Mouse (Mus musculus): ENCODE measurements around the gene Mbnl2. TPM values are rescaled to one million over a fixed set of nuclear protein-coding genes. Genes with fewer than 3 reads are reported as not detected.

Gene Mbnl2
- polyA plus RNA-seq, 1 experiment from 2014 or later: 94.4 TPM

DNA sequence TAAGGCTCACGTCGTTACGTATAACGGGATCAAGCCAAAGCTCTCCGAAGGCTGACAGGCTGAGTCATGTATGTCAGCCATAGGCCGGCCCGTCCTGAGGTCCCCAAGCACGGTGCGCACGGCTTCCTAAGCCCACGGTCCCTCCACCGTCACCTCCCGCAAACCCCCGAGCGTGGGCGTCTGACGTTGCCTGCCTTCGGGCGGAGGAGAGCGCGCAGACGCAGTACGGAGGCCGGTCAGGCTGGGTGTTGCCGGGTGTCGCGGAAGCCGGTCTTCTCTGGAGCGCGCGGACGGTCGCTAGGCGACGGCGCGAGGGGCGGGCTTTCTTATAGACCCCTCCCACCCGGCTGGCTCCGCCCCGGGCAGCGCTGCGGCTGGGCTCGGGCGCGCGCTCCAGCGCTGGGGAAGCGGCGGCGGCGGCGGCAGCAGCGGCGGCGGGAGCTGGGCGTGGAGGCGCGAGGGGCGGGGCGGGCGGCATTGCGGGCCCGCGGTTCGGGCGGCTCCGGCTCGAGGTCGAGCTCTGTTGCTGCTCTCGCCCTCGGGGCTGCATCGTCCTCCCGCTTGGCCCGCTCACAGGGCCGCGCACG lies 202.6 kb downstream of the Mbnl2 start, which contains the start of gene Rap2a:
Gene Rap2a, plus strand, starts transcription at position 463 of the 587 bp plus-strand sequence.
- H3K4me3 ChIP-seq (ENCODE audit: low read depth, low read length): peak within 1 kb of the TSS; percentile 82
- peak within 1 kb of the TSS; percentile 86 for H3K9ac ChIP-seq (ENCODE audit: low read depth, low read length)
- no peaks in the 10 kb centered on the region for H3K27me3 ChIP-seq (replicated peaks; ENCODE audit: control insufficient read depth, insufficient read depth, low read length)
- WGBS: under 1% methylated on average over 78 of the region's 78 CpGs
- H3K9me3 ChIP-seq (ENCODE audit: control insufficient read depth): no peaks in the 10 kb centered on the region
- peaks cover 2% of the 10 kb centered on the region; the same call in 1 of the 2 replicates for H3K4me1 ChIP-seq (replicated peaks; ENCODE audit: control insufficient read depth, insufficient read depth, low read length)
- no peaks in the 10 kb centered on the region for H3K36me3 ChIP-seq (ENCODE audit: control insufficient read depth, insufficient read depth)
- H3K27ac ChIP-seq (ENCODE audit: low read depth, low read length): peak within 1 kb of the TSS; percentile 98
- peak; percentile 91 for ATAC-seq
- H3K4me2 ChIP-seq (replicated peaks; ENCODE audit: low read depth): peak within 1 kb of the TSS; percentile 95
- TF ChIP-seq CTCF (IDR thresholded peaks at IDR 0.05; ENCODE audit: low read depth): no peak

DNA sequence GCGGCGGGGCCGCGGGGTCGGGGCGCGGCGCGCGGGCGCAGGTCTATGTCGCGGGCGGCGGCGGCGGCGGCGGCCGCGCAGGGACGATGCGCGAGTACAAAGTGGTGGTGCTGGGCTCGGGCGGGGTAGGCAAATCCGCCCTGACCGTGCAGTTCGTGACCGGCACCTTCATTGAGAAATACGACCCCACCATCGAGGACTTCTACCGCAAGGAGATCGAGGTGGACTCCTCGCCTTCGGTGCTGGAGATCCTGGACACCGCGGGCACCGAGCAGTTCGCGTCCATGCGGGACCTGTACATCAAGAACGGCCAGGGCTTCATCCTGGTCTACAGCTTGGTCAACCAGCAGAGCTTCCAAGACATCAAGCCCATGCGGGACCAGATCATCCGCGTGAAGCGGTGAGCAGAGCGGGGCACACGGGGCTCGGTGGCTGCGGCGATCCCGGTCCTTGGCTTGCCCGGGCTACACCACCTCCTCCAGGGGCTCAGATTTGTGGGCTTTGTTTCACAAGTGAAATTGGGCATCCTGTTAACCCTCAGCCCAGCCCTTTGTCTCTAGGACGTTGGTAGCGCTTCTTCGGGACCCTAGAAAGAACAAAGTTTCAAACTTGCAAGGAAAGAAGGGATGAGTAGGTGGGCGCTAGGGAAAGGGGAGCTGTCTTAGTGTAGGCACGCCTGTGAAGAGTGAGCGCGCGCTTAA lies 203.3 kb downstream of the Mbnl2 start:
- H3K27ac ChIP-seq (ENCODE audit: low read depth, low read length): peak overlapping the region; percentile 98
- no peaks in the 10 kb centered on the region for H3K36me3 ChIP-seq (ENCODE audit: control insufficient read depth, insufficient read depth)
- H3K9ac ChIP-seq (ENCODE audit: low read depth, low read length): peak overlapping the region; percentile 86
- H3K9me3 ChIP-seq (ENCODE audit: control insufficient read depth): no peaks in the 10 kb centered on the region
- H3K4me1 ChIP-seq (replicated peaks; ENCODE audit: control insufficient read depth, insufficient read depth, low read length): peaks cover 2% of the 10 kb centered on the region; the same call in 1 of the 2 replicates
- ATAC-seq: peak; percentile 22
- H3K4me2 ChIP-seq (replicated peaks; ENCODE audit: low read depth): peak overlapping the region; percentile 95
- H3K27me3 ChIP-seq (replicated peaks; ENCODE audit: control insufficient read depth, insufficient read depth, low read length): no peaks in the 10 kb centered on the region
- TF ChIP-seq CTCF (IDR thresholded peaks at IDR 0.05; ENCODE audit: low read depth): no peak
- H3K4me3 ChIP-seq (ENCODE audit: low read depth, low read length): peak overlapping the region; percentile 82
- WGBS: under 1% methylated on average over 62 of the region's 62 CpGs

DNA sequence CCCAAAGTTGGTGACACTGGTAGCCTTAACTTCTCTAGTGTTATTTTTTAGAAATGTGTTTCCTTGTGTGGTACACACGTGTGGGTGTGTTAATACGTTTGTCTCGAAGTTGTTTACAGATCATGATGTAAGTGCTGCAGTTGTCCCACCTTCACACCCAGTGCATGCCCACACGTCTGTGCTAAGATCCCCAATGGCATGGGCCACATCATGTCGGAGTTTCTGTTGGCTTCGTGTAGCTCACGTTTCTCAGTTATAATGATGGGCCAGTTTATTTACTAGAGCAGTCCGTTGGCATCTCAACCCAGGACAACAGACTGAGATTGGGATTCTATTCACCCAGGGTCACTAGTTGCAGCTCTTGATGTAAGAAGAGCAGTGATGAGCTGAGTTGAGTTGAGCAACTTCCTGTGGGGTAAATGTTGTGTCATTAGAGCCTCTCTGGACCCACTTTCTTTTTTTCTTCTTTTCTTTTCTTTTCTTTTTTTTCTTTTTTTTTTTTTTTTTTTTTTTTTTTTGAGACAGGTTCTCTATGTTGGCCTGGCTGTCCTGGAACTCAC lies 205.0 kb downstream of the Mbnl2 start:
- H3K4me1 ChIP-seq (replicated peaks; ENCODE audit: control insufficient read depth, insufficient read depth, low read length): peaks cover 2% of the 10 kb centered on the region; the same call in 1 of the 2 replicates
- no peak overlapping the region for H3K9ac ChIP-seq (ENCODE audit: low read depth, low read length)
- H3K4me3 ChIP-seq (ENCODE audit: low read depth, low read length): peak overlapping the region; percentile 82
- H3K36me3 ChIP-seq (ENCODE audit: control insufficient read depth, insufficient read depth): no peaks in the 10 kb centered on the region
- no peak overlapping the region for H3K27ac ChIP-seq (ENCODE audit: low read depth, low read length)
- 72% methylated on average over 8 of the region's 8 CpGs for WGBS
- peak overlapping the region; percentile 41 for H3K4me2 ChIP-seq (replicated peaks; ENCODE audit: low read depth)
- ATAC-seq: no peak
- TF ChIP-seq CTCF (IDR thresholded peaks at IDR 0.05; ENCODE audit: low read depth): no peak
- H3K27me3 ChIP-seq (replicated peaks; ENCODE audit: control insufficient read depth, insufficient read depth, low read length): no peaks in the 10 kb centered on the region
- no peaks in the 10 kb centered on the region for H3K9me3 ChIP-seq (ENCODE audit: control insufficient read depth)

GRCm38 (mm10) chr14:120480927-120481326 lies 205.5 kb downstream of the Mbnl2 start:
- TF ChIP-seq CTCF (IDR thresholded peaks at IDR 0.05; ENCODE audit: low read depth): no peak
- H3K27me3 ChIP-seq (replicated peaks; ENCODE audit: control insufficient read depth, insufficient read depth, low read length): no peaks in the 10 kb centered on the region
- WGBS: 89% methylated on average over 4 of the region's 4 CpGs
- H3K9me3 ChIP-seq (ENCODE audit: control insufficient read depth): no peaks in the 10 kb centered on the region
- H3K9ac ChIP-seq (ENCODE audit: low read depth, low read length): no peak overlapping the region
- H3K27ac ChIP-seq (ENCODE audit: low read depth, low read length): no peak overlapping the region
- no peak overlapping the region; the same call in 1 of the 2 replicates for H3K4me2 ChIP-seq (replicated peaks; ENCODE audit: low read depth)
- H3K4me1 ChIP-seq (replicated peaks; ENCODE audit: control insufficient read depth, insufficient read depth, low read length): peaks cover 2% of the 10 kb centered on the region; the same call in 1 of the 2 replicates
- H3K4me3 ChIP-seq (ENCODE audit: low read depth, low read length): no peak overlapping the region
- no peak for ATAC-seq
- H3K36me3 ChIP-seq (ENCODE audit: control insufficient read depth, insufficient read depth): no peaks in the 10 kb centered on the region

Other genes with a start within 250 kb of the Mbnl2 start
- gene Oxgr1, start 233.2 kb upstream of the Mbnl2 start, polyA plus RNA-seq (2015; fragmentation: Nextera tagmentation; extraction: Ambion mirVana): not detected in 2 replicates
- 8.3 and 9.7 TPM in 2 replicates for gene Rap2a, start 202.8 kb downstream of the Mbnl2 start, polyA plus RNA-seq (2015; fragmentation: Nextera tagmentation; extraction: Ambion mirVana)

Measured in intestine, postnatal 0 days (tissue).